In the genomic region with DNA sequence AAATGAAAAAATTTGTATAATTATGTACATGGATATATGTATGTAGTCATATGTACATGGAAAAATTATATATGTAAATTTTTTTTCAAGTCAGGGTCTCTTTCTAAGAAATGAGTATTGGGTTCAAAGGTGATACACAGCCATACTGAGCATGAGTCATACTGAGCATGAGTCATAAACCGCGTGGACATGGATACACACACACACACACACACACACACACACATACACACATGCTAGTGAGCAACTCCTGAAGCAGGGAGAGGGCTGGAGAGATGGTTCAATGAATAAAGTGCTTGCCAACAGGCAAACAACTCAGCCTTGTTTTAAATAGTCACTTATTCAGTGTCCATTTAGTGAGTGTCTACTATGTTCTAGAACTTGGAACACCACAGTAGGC, we compare ENCODE assay signal across 34 mouse cellular contexts. TPM values are rescaled to one million over a fixed set of nuclear protein-coding genes. Genes with fewer than 3 reads are reported as not detected.
A peak's percentile ranks its signal among the peaks of the same experiment; 100 is the strongest.
DNase-seq lines count a peak whose midpoint lies in the region; ATAC-seq and TF ChIP-seq lines count a peak whose summit lies in the region.
"Had no signal": no experiment of that assay in that cellular context is flagged by ENCODE, and none has a peak within 500 bp of the region (broad histone marks: within the 10 kb centered on the region; RNA-seq: fewer than 3 reads in every experiment).

No protein-coding gene starts in this region.

- H3K36me3 ChIP-seq in lung, postnatal 0 days (ENCODE audit: insufficient read depth, low read length), result no peaks in the 10 kb centered on the region
- H3K36me3 ChIP-seq in CH12.LX (replicated peaks in 1 of 2; ENCODE audit: control insufficient read depth in 1 of 2, insufficient read depth in 1 of 2, low read length in 1 of 2), result no peaks in the 10 kb centered on the region
- H3K36me3 ChIP-seq in stomach, postnatal 0 days (ENCODE audit: control insufficient read depth, insufficient read depth, low read length), result no peaks in the 10 kb centered on the region
- no peaks in the 10 kb centered on the region for H3K36me3 ChIP-seq in midbrain, embryonic 15.5 days (replicated peaks)
- H3K36me3 ChIP-seq: embryonic facial prominence, embryonic 13.5 days; G1E; heart, embryonic 10.5 days; heart, embryonic 15.5 days; hindbrain, embryonic 12.5 days; liver, embryonic 15.5 days; lung, embryonic 15.5 days; midbrain, embryonic 12.5 days; neural tube, embryonic 13.5 days had no signal

- in situ Hi-C loops in CH12.LX (cut with MboI; ENCODE audit: low pct_ligation_motif_present, low pct_unique_long_range_greater_than_20kb, low sequenced_read_pairs), result no loop called here

- DNase-seq in lung, postnatal 0 days (ENCODE audit: low spot score), result peak; percentile 22
- no peak for DNase-seq in lung, postnatal 10 days
- peak; percentile 59 for DNase-seq in CH12.LX (ENCODE audit: extremely low read depth)
- DNase-seq in induced T-regulatory cell, adult 2 months (ENCODE audit: low read depth), result peak; percentile 71
- DNase-seq in stomach, postnatal 0 days (ENCODE audit: low spot score), result no peak
- DNase-seq in heart, postnatal 10 days, result no peak
- no peak for DNase-seq in cerebellum, adult 2 months
- DNase-seq: adrenal gland, adult 8-10 months; cerebellum, adult 11 months; cerebellum, adult 9-11 months; gastrocnemius, postnatal 25 days; heart, adult 11 months; heart, postnatal 36 days; kidney, adult 18-20 months; kidney, postnatal 36 days; layer of hippocampus, postnatal 36 days; liver; lung, postnatal 4 days; right cerebral cortex, postnatal 4 days had no signal

- intact Hi-C loops in heart, postnatal 10 days (cut with DNase I), result no loop called here

- 81% methylated on average over 2 of the region's 2 CpGs for WGBS in lung, postnatal 0 days
- 60% methylated on average over 2 of the region's 2 CpGs for WGBS in stomach, postnatal 0 days
- WGBS in midbrain, embryonic 15.5 days, result 93% methylated on average over 2 of the region's 2 CpGs
- 87% methylated on average over 2 of the region's 2 CpGs for WGBS in cerebellum, adult 2 months

- TF ChIP-seq EP300 in lung, postnatal 0 days (IDR thresholded peaks at IDR 0.05), result no peak
- TF ChIP-seq EP300 in CH12.LX (IDR thresholded peaks at IDR 0.05; ENCODE audit: low read length), result peak; percentile 45; the same call in 1 of the 2 replicates
- TF ChIP-seq EP300 in stomach, postnatal 0 days (optimal IDR thresholded peaks at IDR 0.05), result no peak

- H3K27me3 ChIP-seq in lung, postnatal 0 days (replicated peaks; ENCODE audit: insufficient read depth, low read length), result no peaks in the 10 kb centered on the region
- H3K27me3 ChIP-seq in CH12.LX (replicated peaks), result no peaks in the 10 kb centered on the region
- no peaks in the 10 kb centered on the region for H3K27me3 ChIP-seq in stomach, postnatal 0 days (ENCODE audit: control insufficient read depth, insufficient read depth, low read length)
- no peaks in the 10 kb centered on the region for H3K27me3 ChIP-seq in midbrain, embryonic 15.5 days (replicated peaks)
- no peaks in the 10 kb centered on the region for H3K27me3 ChIP-seq in cerebellum, adult 2 months (ENCODE audit: control insufficient read depth, insufficient read depth, low read length)
- H3K27me3 ChIP-seq: embryonic facial prominence, embryonic 13.5 days; forebrain, embryonic 13.5 days; heart, embryonic 15.5 days; liver, embryonic 15.5 days; lung, embryonic 15.5 days; midbrain, embryonic 12.5 days; neural tube, embryonic 13.5 days had no signal

- ATAC-seq in lung, postnatal 0 days, result peak; percentile 37; the same call in 1 of the 2 replicates
- peak; percentile 63; the same call in 1 of the 2 replicates for ATAC-seq in stomach, postnatal 0 days (ENCODE audit: low FRiP score, low TSS enrichment)
- no peak for ATAC-seq in midbrain, embryonic 15.5 days (replicated peaks)
- ATAC-seq: forebrain, embryonic 13.5 days; hindbrain, postnatal 0 days had no signal

- no peak for TF ChIP-seq CTCF in lung, postnatal 0 days (IDR thresholded peaks at IDR 0.05)
- no peak for TF ChIP-seq CTCF in CH12.LX (conservative IDR thresholded peaks at IDR 0.05 in 1 of 2, IDR thresholded peaks at IDR 0.05 in 1 of 2; ENCODE audit: low read depth in 2 of 2, low read length in 2 of 2)
- TF ChIP-seq CTCF in stomach, postnatal 0 days (IDR thresholded peaks at IDR 0.05; ENCODE audit: low read depth), result no peak
- no peak for TF ChIP-seq CTCF in cerebellum, adult 2 months (IDR thresholded peaks at IDR 0.05; ENCODE audit: borderline replicate concordance, insufficient read depth, low read depth, low read length)

- no peak overlapping the region for H3K9ac ChIP-seq in lung, postnatal 0 days (replicated peaks; ENCODE audit: low read depth)
- H3K9ac ChIP-seq in CH12.LX (ENCODE audit: insufficient read depth, low read depth), result no peak overlapping the region
- no peak overlapping the region for H3K9ac ChIP-seq in stomach, postnatal 0 days (ENCODE audit: low read length)
- H3K9ac ChIP-seq in midbrain, embryonic 15.5 days, result no peak overlapping the region
- H3K9ac ChIP-seq: embryonic facial prominence, embryonic 13.5 days; forebrain, embryonic 13.5 days; heart, embryonic 15.5 days; hindbrain, embryonic 12.5 days; liver, embryonic 15.5 days; lung, embryonic 15.5 days; midbrain, embryonic 12.5 days; neural tube, embryonic 13.5 days had no signal

- no peak overlapping the region for H3K27ac ChIP-seq in lung, postnatal 0 days (ENCODE audit: low read length)
- no peak overlapping the region for H3K27ac ChIP-seq in CH12.LX (ENCODE audit: insufficient read depth, low read depth)
- no peak overlapping the region for H3K27ac ChIP-seq in stomach, postnatal 0 days (replicated peaks)
- H3K27ac ChIP-seq in midbrain, embryonic 15.5 days, result no peak overlapping the region
- no peak overlapping the region for H3K27ac ChIP-seq in cerebellum, adult 2 months (ENCODE audit: insufficient read depth, low read length)
- H3K27ac ChIP-seq: embryonic facial prominence, embryonic 13.5 days; forebrain, embryonic 13.5 days; heart, embryonic 10.5 days; heart, embryonic 15.5 days; hindbrain, embryonic 12.5 days; hindbrain, postnatal 0 days; liver, embryonic 15.5 days; lung, embryonic 15.5 days; midbrain, embryonic 12.5 days; neural tube, embryonic 13.5 days had no signal

- H3K79me2 ChIP-seq in CH12.LX (replicated peaks; ENCODE audit: control insufficient read depth, extremely low read depth, insufficient read depth, poor library complexity, severe bottlenecking), result no peaks in the 10 kb centered on the region

- no peak for TF ChIP-seq POLR2A in CH12.LX (IDR thresholded peaks at IDR 0.05; ENCODE audit: low read depth, low read length)
- no peak for TF ChIP-seq POLR2A in cerebellum, adult 2 months (IDR thresholded peaks at IDR 0.05; ENCODE audit: borderline replicate concordance, insufficient read depth, low read length)

- H3K4me2 ChIP-seq in lung, postnatal 0 days (replicated peaks; ENCODE audit: low read depth, low read length), result no peak overlapping the region
- no peak overlapping the region for H3K4me2 ChIP-seq in CH12.LX (ENCODE audit: insufficient read depth, low read depth, poor library complexity, severe bottlenecking)
- H3K4me2 ChIP-seq in stomach, postnatal 0 days (replicated peaks; ENCODE audit: low read depth), result no peak overlapping the region
- H3K4me2 ChIP-seq in midbrain, embryonic 15.5 days, result no peak overlapping the region
- H3K4me2 ChIP-seq: embryonic facial prominence, embryonic 13.5 days; forebrain, embryonic 13.5 days; heart, embryonic 15.5 days; hindbrain, embryonic 12.5 days; liver, embryonic 15.5 days; lung, embryonic 15.5 days; midbrain, embryonic 12.5 days; neural tube, embryonic 13.5 days had no signal

- no peak for TF ChIP-seq RAD21 in CH12.LX (IDR thresholded peaks at IDR 0.05; ENCODE audit: low read depth, low read length)

- H3K9me3 ChIP-seq in lung, postnatal 0 days (ENCODE audit: low read length), result no peaks in the 10 kb centered on the region
- H3K9me3 ChIP-seq in CH12.LX (replicated peaks; ENCODE audit: low read length), result no peaks in the 10 kb centered on the region
- H3K9me3 ChIP-seq in stomach, postnatal 0 days (ENCODE audit: control insufficient read depth, low read length), result no peaks in the 10 kb centered on the region
- no peaks in the 10 kb centered on the region for H3K9me3 ChIP-seq in midbrain, embryonic 15.5 days
- H3K9me3 ChIP-seq: embryonic facial prominence, embryonic 13.5 days; forebrain, embryonic 13.5 days; G1E; heart, embryonic 10.5 days; heart, embryonic 15.5 days; hindbrain, embryonic 12.5 days; liver, embryonic 15.5 days; lung, embryonic 15.5 days; megakaryocyte, embryonic 14.5 days; midbrain, embryonic 12.5 days; neural tube, embryonic 13.5 days had no signal

- H3K4me1 ChIP-seq in lung, postnatal 0 days (ENCODE audit: insufficient read depth, low read depth, low read length), result no peaks in the 10 kb centered on the region
- peaks cover 24 to 37% of the 10 kb centered on the region in 2 experiments for H3K4me1 ChIP-seq in CH12.LX (ENCODE audit: control insufficient read depth in 1 of 2, insufficient read depth in 2 of 2)
- H3K4me1 ChIP-seq in stomach, postnatal 0 days (replicated peaks; ENCODE audit: control insufficient read depth, insufficient read depth), result no peaks in the 10 kb centered on the region; the same call in 1 of the 2 replicates
- H3K4me1 ChIP-seq in midbrain, embryonic 15.5 days, result peaks cover 1% of the 10 kb centered on the region; the same call in 1 of the 2 replicates
- H3K4me1 ChIP-seq in cerebellum, adult 2 months (ENCODE audit: control insufficient read depth, insufficient read depth, low read length), result no peaks in the 10 kb centered on the region; the same call in 1 of the 2 replicates
- H3K4me1 ChIP-seq: hindbrain, embryonic 12.5 days; liver, embryonic 15.5 days; lung, embryonic 15.5 days; midbrain, embryonic 12.5 days had no signal

- dilution Hi-C loops in CH12.LX (cut with MboI; ENCODE audit: extremely low pct_ligation_motif_present, extremely low pct_unique_long_range_greater_than_20kb, low sequenced_read_pairs), result no loop called here

- no peak overlapping the region for H3K4me3 ChIP-seq in lung, postnatal 0 days (ENCODE audit: low read depth, low read length)
- H3K4me3 ChIP-seq in CH12.LX (replicated peaks in 1 of 3; ENCODE audit: low read depth in 2 of 3, low read length in 2 of 3, poor library complexity in 1 of 3), result no peak overlapping the region
- H3K4me3 ChIP-seq in stomach, postnatal 0 days (ENCODE audit: low read depth, low read length), result no peak overlapping the region
- H3K4me3 ChIP-seq in midbrain, embryonic 15.5 days, result no peak overlapping the region
- H3K4me3 ChIP-seq in cerebellum, adult 2 months (replicated peaks; ENCODE audit: insufficient read depth, low read depth, low read length), result no peak overlapping the region
- H3K4me3 ChIP-seq: embryonic facial prominence, embryonic 13.5 days; erythroblast, embryonic 14.5 days; forebrain, embryonic 13.5 days; heart, embryonic 10.5 days; heart, embryonic 15.5 days; hindbrain, embryonic 12.5 days; liver, embryonic 15.5 days; lung, embryonic 15.5 days; megakaryocyte, embryonic 14.5 days; midbrain, embryonic 12.5 days; neural tube, embryonic 13.5 days had no signal

RNA-seq across cellular contexts. Expression of gene Itga11, which starts 37.4 kb away (rescaled TPM):
- 0.18 and 0.35 TPM in 2 replicates for polyA plus RNA-seq in lung, postnatal 0 days (2015; fragmentation: Nextera tagmentation; extraction: Ambion mirVana)
- total RNA-seq in CH12.LX (2012; rRNA removed), result 0.04 TPM in 1 of 2 replicates, not detected in the other
- total RNA-seq in CH12.LX (2014; rRNA removed), result 0.04 TPM in 2 replicates
- polyA plus RNA-seq in CH12.LX (2012; ENCODE audit: insufficient read length, low read depth), result 0.26 and 0.31 TPM in 2 replicates
- 0.29 and 0.30 TPM in 2 replicates for polyA plus RNA-seq in stomach, postnatal 0 days (2015; fragmentation: Nextera tagmentation; extraction: Ambion mirVana)
- polyA plus RNA-seq in midbrain, embryonic 15.5 days (2015; fragmentation: Nextera tagmentation; extraction: Ambion mirVana), result 1.3 and 1.4 TPM in 2 replicates
- 1 to 10 TPM; 1.4 to 1.5 TPM for total RNA-seq in heart, postnatal 10 days (2021)
- polyA plus RNA-seq in cerebellum, adult 2 months (2012; rRNA removed), result 0.29 and 0.33 TPM in 2 replicates
- total RNA-seq: common myeloid progenitor, adult 5-6 weeks; G1E had no signal
- polyA plus RNA-seq: erythroblast, embryonic 14.5 days; G1E had no signal

Comparison
In these comparisons a context has a peak if more than half of its experiments do, and no peak if none do; other contexts are left out.
1. DNase-seq: peak in lung, postnatal 0 days (single experiment), CH12.LX (single experiment) and induced T-regulatory cell, adult 2 months (single experiment); none in lung, postnatal 10 days (single experiment), stomach, postnatal 0 days (single experiment), heart, postnatal 10 days (0 of 2) and cerebellum, adult 2 months (0 of 2).